Mouse (Mus musculus): Measurements from ENCODE around the gene Gadd45a.
A peak's percentile ranks its signal among the peaks of the same experiment; 100 is the strongest.

Gene Gadd45a

GRCm38 (mm10) chr6:67015739-67016519 lies 21.3 kb downstream of the Gadd45a start:
- DNase-seq = peak; percentile 95

GRCm38 (mm10) chr6:67014679-67015075 lies 22.6 kb downstream of the Gadd45a start:
- peak; percentile 90 for DNase-seq

GRCm38 (mm10) chr6:67013949-67014678 lies 23.1 kb downstream of the Gadd45a start:
- no peak for DNase-seq

GRCm38 (mm10) chr6:67013293-67013948 lies 23.8 kb downstream of the Gadd45a start:
- peak; percentile 89 for DNase-seq

- DNase-seq = peak; percentile 53
Observed at GRCm38 (mm10) chr6:67011217-67011518, 26.1 kb downstream of the Gadd45a start.

- DNase-seq = peak; percentile 46
Observed at GRCm38 (mm10) chr6:67010370-67011216, 26.7 kb downstream of the Gadd45a start.

- no peak for DNase-seq
Observed at GRCm38 (mm10) chr6:67009888-67010287, 27.4 kb downstream of the Gadd45a start.

- peak; percentile 60 for DNase-seq
Observed at GRCm38 (mm10) chr6:66999800-67000199, 37.5 kb downstream of the Gadd45a start.

- peak; percentile 89 for DNase-seq
Observed at GRCm38 (mm10) chr6:66998645-66999044, 38.6 kb downstream of the Gadd45a start.

GRCm38 (mm10) chr6:66996257-66996656 lies 41.0 kb downstream of the Gadd45a start:
- peak; percentile 40 for DNase-seq

- DNase-seq = peak; percentile 22
Observed at GRCm38 (mm10) chr6:66995825-66996224, 41.4 kb downstream of the Gadd45a start.

- DNase-seq = peak; percentile 30
Observed at GRCm38 (mm10) chr6:66994981-66995380, 42.3 kb downstream of the Gadd45a start.

GRCm38 (mm10) chr6:66992786-66993185 lies 44.5 kb downstream of the Gadd45a start:
- peak; percentile 88 for DNase-seq

GRCm38 (mm10) chr6:66992232-66992631 lies 45.0 kb downstream of the Gadd45a start:
- DNase-seq = peak; percentile 92

GRCm38 (mm10) chr6:66989518-66989917 lies 47.7 kb downstream of the Gadd45a start:
- peak; percentile 81 for DNase-seq

GRCm38 (mm10) chr6:66989037-66989436 lies 48.2 kb downstream of the Gadd45a start:
- DNase-seq = peak; percentile 33

GRCm38 (mm10) chr6:66988363-66988762 lies 48.9 kb downstream of the Gadd45a start:
- peak; percentile 13 for DNase-seq

- DNase-seq = peak; percentile 98
Observed at GRCm38 (mm10) chr6:66987643-66988042, 49.6 kb downstream of the Gadd45a start.

GRCm38 (mm10) chr6:66986063-66986462 lies 51.2 kb downstream of the Gadd45a start:
- DNase-seq = peak; percentile 41

- DNase-seq = peak; percentile 21
Observed at GRCm38 (mm10) chr6:66985500-66985899, 51.8 kb downstream of the Gadd45a start.

Data from heart, adult 11 months (tissue).